Mouse (Mus musculus) liver, embryonic 15.5 days (tissue): ENCODE results near the gene Dhx8. TPM values are rescaled to one million over a fixed set of nuclear protein-coding genes. Genes with fewer than 3 reads are reported as not detected.

Experiments used
- ATAC-seq: fragments of 200-750 bp; cut with Nextera tagmentation; 2 replicates; pipeline ENCODE4 v1.8.0; 2017; ENCODE audit warnings: moderate number of reproducible peaks, mild to moderate bottlenecking, moderate library complexity; ENCODE audit not compliant: insufficient read depth
- H3K27ac ChIP-seq: fragments of 300-500 bp; sonication (generic); replicated peaks from 2 replicates; pipeline ENCODE4 v1.5.1; 2015; ENCODE audit warnings: mild to moderate bottlenecking, inconsistent platforms
- H3K27me3 ChIP-seq: fragments of 300-500 bp; sonication (generic); 2 replicates; pipeline ENCODE4 v1.6.1; 2015; ENCODE audit warnings: mild to moderate bottlenecking, inconsistent platforms
- H3K36me3 ChIP-seq: fragments of 300-500 bp; sonication (generic); replicated peaks from 2 replicates; pipeline ENCODE4 v1.6.1; 2015; ENCODE audit warnings: moderate library complexity, mild to moderate bottlenecking, inconsistent platforms
- H3K4me1 ChIP-seq: fragments of 300-500 bp; sonication (generic); replicated peaks from 2 replicates; pipeline ENCODE4 v1.6.1; 2015; ENCODE audit warnings: inconsistent platforms
- H3K4me2 ChIP-seq: fragments of 300-500 bp; sonication (generic); 2 replicates; pipeline ENCODE4 v1.6.1; 2015; ENCODE audit warnings: moderate library complexity, mild to moderate bottlenecking, inconsistent platforms
- H3K4me3 ChIP-seq: fragments of 300-500 bp; sonication (generic); replicated peaks from 2 replicates; pipeline ENCODE4 v1.5.1; 2015; ENCODE audit warnings: mild to moderate bottlenecking, inconsistent platforms
- H3K9ac ChIP-seq: fragments of 300-500 bp; sonication (generic); 2 replicates; pipeline ENCODE4 v1.6.1; 2015; ENCODE audit warnings: moderate library complexity, mild to moderate bottlenecking, inconsistent platforms
- H3K9me3 ChIP-seq: fragments of 300-500 bp; sonication (generic); replicated peaks from 2 replicates; pipeline ENCODE4 v1.6.1; 2016; ENCODE audit warnings: inconsistent platforms
- WGBS: fragments of 180-500 bp; shearing (Covaris S2); methylation state at CpG from one replicate; pipeline ENCODE4 v1.1.7; 2015; ENCODE audit warnings: mixed read lengths; ENCODE audit not compliant: insufficient replicate concordance; 5-methylcytosine and 5-hydroxymethylcytosine counted together
- polyA plus RNA-seq: library from polyadenylated mRNA; unstranded; fragments of >200 nt; fragmentation: Nextera tagmentation; extraction: Ambion mirVana; gene quantifications from 2 replicates; pipeline ENCODE4 v1.2.1, GENCODE M21; 2015

Gene Dhx8
- polyA plus RNA-seq, result 14.1 and 14.8 TPM in 2 replicates

DNA sequence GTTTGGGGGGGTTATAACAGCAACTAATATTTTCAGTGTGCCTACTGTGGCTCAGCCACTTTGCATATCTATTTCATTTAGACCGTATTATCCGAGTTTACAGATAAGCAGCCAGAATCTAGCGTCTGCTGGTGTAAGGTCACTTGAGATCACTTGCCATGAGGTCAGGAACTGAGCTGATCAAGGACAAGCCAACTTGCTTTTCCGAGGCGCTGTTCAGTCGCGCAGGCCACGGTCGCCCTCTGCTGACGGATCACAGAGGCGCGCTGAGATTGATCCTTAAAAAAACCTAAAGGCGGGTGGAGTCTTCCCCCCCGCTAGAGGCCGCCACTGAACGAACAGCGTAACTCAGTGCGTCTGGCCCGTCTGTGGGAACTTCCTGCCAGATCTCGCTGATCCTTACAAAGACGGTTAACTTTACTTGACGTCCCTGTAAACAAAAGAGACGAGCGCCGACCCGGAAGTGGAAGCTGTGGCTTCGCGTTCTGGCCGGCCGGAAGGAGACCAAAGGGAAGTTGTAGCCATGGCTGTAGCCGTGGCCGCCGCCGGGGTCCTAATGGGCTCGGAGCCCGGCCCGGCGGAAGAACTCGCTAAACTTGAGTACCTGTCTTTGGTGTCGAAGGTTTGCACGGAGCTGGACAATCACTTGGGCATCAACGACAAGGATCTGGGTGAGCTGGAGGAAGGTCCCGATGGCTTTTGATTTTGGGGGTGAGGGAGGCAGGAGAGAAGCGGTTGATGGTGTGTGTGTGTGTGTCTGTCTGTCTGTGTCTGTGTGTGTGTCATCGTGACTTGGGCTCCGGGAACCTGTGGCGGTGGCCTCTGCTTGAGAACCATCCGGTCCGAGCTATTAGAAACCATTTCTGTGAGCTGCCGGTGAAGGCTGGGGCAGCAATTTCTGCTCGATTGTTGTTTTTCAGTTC is at the start of gene Dhx8:
Dhx8 (plus strand) TSS at position 402 of the 923 bp plus-strand sequence.
- H3K4me2 ChIP-seq, result peak within 1 kb of the TSS; percentile 78
- under 1% methylated on average over 51 of the region's 51 CpGs for WGBS
- peak within 1 kb of the TSS; percentile 82 for H3K9ac ChIP-seq
- no peaks in the 10 kb centered on the region for H3K27me3 ChIP-seq
- peak within 1 kb of the TSS; percentile 85 for H3K27ac ChIP-seq
- H3K4me3 ChIP-seq, result peak within 1 kb of the TSS; percentile 91
- H3K4me1 ChIP-seq, result peaks cover 17% of the 10 kb centered on the region
- peak; percentile 97 for ATAC-seq
- H3K36me3 ChIP-seq, result peaks cover 35% of the 10 kb centered on the region
- H3K9me3 ChIP-seq, result no peaks in the 10 kb centered on the region

DNA sequence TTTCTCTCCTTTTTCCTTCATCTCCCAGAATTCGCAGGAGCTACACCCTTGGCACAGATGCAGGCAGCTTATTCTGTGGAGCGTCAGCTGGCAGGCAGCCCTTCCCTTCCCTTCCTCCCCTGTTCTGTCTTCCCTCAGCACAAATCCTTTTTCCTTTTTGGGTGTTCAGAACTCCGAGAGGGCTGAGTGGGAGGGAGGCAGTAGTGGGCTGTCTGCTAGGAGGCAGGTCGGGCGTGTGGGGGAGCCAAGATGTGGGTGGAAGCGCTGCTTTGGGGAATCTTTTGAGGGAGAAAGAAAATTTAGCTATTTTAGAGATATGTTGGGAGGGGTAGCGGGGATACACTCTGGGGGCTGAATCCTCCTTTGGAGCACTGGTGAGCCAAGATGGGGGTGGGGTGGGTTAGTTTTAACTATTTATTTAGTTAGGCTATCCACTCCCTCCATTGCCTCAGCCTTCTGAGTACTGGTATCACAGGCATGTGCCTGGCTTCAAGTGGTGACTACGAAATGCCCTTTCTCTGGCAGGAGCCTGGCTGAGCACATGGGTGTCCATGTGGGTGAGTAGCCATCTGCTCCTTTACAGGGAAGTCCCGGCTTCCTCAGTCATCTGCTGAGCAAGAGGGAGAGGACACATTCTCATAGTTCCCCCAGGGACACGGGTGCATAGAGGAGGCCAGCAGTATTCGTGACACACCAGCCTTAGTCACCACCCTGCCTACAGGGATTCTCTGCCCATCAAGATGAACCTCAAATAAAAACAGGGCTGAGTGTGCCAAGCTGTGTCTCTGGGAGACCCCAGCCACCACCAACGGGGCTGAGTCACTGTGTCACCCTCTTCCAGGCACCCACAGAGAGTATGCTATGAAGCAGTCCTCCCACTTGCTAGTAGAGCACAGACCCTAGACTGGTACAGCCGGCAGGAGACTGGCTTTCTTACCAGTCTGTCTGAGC is 45.1 kb upstream of the Dhx8 start:
- Histone ChIP-seq H3K36me3 (no peaks in the 10 kb centered on the region), H3K27ac (no peak overlapping the region), H3K27me3 (peaks cover 4% of the 10 kb centered on the region; the same call in 1 of the 2 replicates), H3K4me3 (no peak overlapping the region), H3K9me3 (no peaks in the 10 kb centered on the region), H3K4me1 (no peaks in the 10 kb centered on the region), H3K4me2 (no peak overlapping the region), H3K9ac (no peak overlapping the region)
- WGBS, result 55% methylated on average over 13 of the region's 13 CpGs
- ATAC-seq, result no peak

DNA sequence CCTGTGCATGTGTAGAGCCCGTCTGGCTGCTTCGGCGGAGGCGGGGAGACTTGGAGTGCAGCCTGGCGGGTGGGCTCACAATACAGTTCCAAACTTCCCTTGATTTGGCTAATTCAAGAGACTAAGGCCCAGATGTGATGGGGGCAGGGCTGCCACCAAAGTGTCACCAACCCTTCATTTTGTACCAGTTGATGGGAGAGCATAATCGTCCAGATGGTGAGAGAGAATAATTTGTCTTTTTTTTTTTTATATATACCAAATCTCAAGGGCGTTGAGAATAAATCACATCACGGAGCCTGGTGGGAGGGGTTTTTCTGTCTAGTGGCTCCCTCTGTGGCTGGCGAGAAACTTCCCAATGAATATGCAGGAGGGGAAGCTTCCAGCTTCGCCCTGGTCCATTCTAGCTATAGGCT is 43.0 kb upstream of the Dhx8 start:
- peaks cover 4% of the 10 kb centered on the region; the same call in 1 of the 2 replicates for H3K27me3 ChIP-seq
- no peak overlapping the region for H3K4me2 ChIP-seq
- WGBS, result 65% methylated on average over 10 of the region's 10 CpGs
- no peak overlapping the region for H3K4me3 ChIP-seq
- no peak for ATAC-seq
- H3K27ac ChIP-seq, result no peak overlapping the region
- H3K9ac ChIP-seq, result no peak overlapping the region
- H3K36me3 ChIP-seq, result no peaks in the 10 kb centered on the region
- no peaks in the 10 kb centered on the region for H3K9me3 ChIP-seq
- no peaks in the 10 kb centered on the region for H3K4me1 ChIP-seq

DNA sequence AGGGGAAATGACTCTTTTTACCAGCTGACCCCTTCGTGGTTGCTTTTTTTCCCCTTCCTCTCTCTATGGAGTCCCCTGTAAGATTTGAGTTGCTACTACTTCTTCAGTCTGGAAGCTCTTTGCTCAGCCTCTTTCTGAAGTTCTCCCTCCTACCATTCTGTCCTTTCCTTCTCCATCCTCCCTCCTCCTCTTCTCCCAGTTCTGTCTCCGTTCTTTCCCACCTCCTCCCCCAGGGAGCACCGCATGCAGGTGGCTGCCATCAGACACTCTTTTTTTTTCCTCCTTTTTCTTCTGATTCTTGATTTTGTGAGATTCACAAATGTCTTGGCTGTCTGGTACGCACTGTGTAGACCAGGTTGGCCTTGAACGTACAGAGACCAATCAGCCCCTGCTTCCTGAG is 42.4 kb upstream of the Dhx8 start:
- no peak overlapping the region for H3K9ac ChIP-seq
- H3K27ac ChIP-seq, result no peak overlapping the region
- H3K4me1 ChIP-seq, result peaks cover 3% of the 10 kb centered on the region; the same call in 1 of the 2 replicates
- no peaks in the 10 kb centered on the region for H3K9me3 ChIP-seq
- ATAC-seq, result no peak
- H3K27me3 ChIP-seq, result peaks cover 4% of the 10 kb centered on the region; the same call in 1 of the 2 replicates
- no peaks in the 10 kb centered on the region for H3K36me3 ChIP-seq
- no peak overlapping the region for H3K4me2 ChIP-seq
- no peak overlapping the region for H3K4me3 ChIP-seq
- 60% methylated on average over 5 of the region's 5 CpGs for WGBS

DNA sequence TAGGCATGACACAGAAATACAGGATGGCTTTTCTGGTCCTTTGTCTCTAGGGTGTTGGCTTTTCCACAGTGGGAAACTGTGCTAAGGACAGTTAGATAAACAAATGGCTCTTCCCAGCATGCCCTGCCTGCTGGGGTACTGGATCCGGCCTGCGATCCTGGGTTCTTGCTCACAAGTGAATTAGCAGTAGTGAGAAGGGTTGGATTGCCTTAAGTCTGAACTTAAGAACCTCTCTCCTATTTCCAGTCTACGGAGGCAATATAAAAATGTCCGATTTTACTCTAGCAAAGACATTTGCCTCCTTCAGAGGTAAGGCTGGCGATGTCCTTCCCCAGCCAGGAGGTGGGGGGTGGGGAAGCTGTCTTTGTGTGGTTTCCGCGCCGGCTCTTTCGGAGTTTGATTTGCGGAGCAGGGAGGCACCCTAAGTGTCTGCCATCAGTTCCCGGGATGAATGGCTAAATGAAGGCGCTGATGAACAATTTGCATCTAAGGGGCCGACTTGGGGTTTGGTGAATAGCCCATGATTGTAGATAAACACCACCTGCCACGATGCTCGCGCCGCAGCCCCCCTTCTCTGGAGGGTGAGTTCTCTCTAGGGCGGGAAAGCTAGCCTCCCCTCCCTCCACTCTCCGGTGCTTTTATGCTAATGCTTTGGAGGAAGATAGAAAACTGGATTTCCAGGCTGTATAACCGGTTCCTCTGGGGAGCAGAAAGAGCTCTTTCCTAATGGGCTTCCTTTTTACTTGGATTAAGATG is 36.6 kb upstream of the Dhx8 start:
- peak overlapping the region; percentile 33; the same call in 1 of the 2 replicates for H3K9ac ChIP-seq
- WGBS, result 6% methylated on average over 20 of the region's 20 CpGs
- peak overlapping the region; percentile 27 for H3K4me3 ChIP-seq
- no peaks in the 10 kb centered on the region for H3K36me3 ChIP-seq
- 0 out of 2 replicates have a peak overlapping the region, but pooled peaks have one; percentile 30 for H3K27ac ChIP-seq
- no peaks in the 10 kb centered on the region for H3K27me3 ChIP-seq
- no peak for ATAC-seq
- H3K4me2 ChIP-seq, result peak overlapping the region; percentile 60
- H3K9me3 ChIP-seq, result no peaks in the 10 kb centered on the region
- peaks cover 40% of the 10 kb centered on the region for H3K4me1 ChIP-seq

DNA sequence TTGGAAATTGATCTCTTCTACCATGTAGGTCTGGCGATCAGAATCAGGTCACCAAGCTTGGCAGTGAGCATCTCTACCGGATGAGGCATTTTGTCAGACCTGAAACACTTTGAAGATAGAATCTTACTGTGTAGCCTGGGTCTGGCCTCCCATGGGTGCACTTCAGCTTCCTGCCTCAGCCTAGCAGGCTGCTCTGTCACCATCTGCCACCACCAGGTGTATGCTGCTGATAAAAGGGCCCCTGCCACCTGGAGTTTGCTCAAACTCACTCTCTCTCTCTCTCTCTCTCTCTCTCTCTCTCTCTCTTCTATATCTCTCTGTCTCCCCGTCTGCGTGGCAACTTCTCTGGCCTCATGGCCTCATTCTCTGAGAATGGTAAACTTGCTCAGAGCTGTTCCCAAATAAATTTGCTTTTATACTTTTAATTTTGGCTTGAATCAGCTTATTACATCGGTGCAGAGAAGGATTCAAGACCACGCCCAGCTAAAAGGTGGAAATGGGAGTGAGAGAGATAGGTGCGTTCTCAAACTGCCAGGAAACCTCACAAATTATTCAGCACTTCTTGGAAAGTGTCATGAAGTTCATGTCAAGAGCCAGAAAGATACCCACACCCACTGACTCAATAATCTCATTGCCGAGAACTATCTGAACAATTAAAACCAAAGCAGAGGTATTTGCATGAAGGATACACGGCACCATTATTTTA is 35.4 kb upstream of the Dhx8 start:
- Histone ChIP-seq H3K27ac (peak overlapping the region; percentile 56), H3K27me3 (no peaks in the 10 kb centered on the region), H3K9ac (no peak overlapping the region), H3K4me3 (no peak overlapping the region), H3K9me3 (no peaks in the 10 kb centered on the region), H3K36me3 (no peaks in the 10 kb centered on the region), H3K4me1 (peaks cover 40% of the 10 kb centered on the region), H3K4me2 (peak overlapping the region; percentile 60)
- peak; percentile 87 for ATAC-seq
- 29% methylated on average over 9 of the region's 9 CpGs for WGBS

DNA sequence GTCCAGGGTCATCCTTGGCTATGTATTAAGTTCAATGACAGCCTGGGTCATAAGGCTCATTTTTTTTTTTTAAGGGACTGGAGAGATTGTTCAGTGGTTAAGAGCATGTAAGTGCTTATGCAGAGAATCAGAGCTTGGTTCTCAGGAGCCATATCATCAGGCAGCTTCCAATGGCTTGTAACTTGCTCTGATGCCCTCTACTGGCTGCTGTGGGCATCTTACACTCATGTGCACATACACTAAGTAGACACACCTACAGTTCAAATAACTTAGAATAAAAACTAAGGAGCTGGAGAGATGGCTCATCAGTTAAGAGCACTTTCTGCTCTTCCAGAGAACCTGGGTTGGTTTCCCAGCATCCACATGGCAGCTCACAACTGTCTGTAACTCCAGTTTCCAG is 34.6 kb upstream of the Dhx8 start:
- H3K27ac ChIP-seq, result peak overlapping the region; percentile 56; the same call in 1 of the 2 replicates
- ATAC-seq, result no peak
- H3K27me3 ChIP-seq, result no peaks in the 10 kb centered on the region
- peaks cover 40% of the 10 kb centered on the region for H3K4me1 ChIP-seq
- no peak overlapping the region for H3K9ac ChIP-seq
- H3K9me3 ChIP-seq, result no peaks in the 10 kb centered on the region
- H3K36me3 ChIP-seq, result no peaks in the 10 kb centered on the region
- H3K4me2 ChIP-seq, result no peak overlapping the region
- no peak overlapping the region for H3K4me3 ChIP-seq

DNA sequence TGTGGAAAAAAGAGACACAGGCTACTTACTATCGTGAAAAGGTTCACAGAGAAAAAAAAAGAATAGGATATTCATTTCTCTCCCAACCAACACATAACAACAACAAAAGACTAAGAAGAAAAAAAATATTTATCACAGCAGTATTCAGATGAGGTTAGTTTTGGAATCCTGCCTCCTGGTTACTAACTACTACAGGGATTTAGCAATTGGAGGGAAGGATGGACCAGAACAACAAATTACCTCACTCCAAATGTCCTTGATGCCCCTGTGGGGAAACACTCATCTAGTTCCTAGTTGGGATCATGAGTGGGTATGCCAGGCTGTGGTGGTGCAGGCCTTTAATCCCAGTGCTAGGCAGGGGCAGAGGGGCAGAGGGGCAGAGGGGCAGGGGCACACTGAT is 33.2 kb upstream of the Dhx8 start:
- no peak for ATAC-seq
- Histone ChIP-seq H3K27ac (no peak overlapping the region), H3K4me3 (no peak overlapping the region), H3K27me3 (no peaks in the 10 kb centered on the region), H3K9me3 (no peaks in the 10 kb centered on the region), H3K4me1 (peaks cover 40% of the 10 kb centered on the region), H3K36me3 (no peaks in the 10 kb centered on the region), H3K4me2 (no peak overlapping the region), H3K9ac (no peak overlapping the region)
- WGBS, result 70% methylated on average over 1 of the region's 1 CpGs

DNA sequence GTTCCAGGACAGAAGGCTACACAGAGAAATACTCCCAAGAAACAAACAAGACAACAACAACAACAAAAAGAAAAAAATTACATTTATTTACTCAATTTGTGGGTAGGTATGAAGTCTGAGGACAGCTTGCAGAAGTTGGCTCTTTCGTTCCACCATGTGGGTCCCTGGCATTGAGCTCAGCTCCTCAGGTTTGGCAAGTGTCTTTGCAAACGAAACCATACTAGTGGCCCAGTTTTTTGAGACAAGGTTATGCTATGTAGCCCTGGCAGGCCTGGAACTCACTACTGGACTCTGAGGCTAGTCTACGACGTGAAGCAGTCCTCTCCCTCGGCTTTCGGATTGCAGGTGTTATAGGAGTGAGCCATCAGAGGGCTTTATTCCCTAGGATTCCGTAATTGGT is 32.7 kb upstream of the Dhx8 start:
- WGBS, result 56% methylated on average over 7 of the region's 7 CpGs
- no peak overlapping the region for H3K9ac ChIP-seq
- H3K4me3 ChIP-seq, result no peak overlapping the region
- no peak overlapping the region for H3K27ac ChIP-seq
- no peaks in the 10 kb centered on the region for H3K9me3 ChIP-seq
- peaks cover 40% of the 10 kb centered on the region for H3K4me1 ChIP-seq
- no peaks in the 10 kb centered on the region; the same call in 1 of the 2 replicates for H3K27me3 ChIP-seq
- no peaks in the 10 kb centered on the region for H3K36me3 ChIP-seq
- H3K4me2 ChIP-seq, result no peak overlapping the region
- no peak for ATAC-seq

DNA sequence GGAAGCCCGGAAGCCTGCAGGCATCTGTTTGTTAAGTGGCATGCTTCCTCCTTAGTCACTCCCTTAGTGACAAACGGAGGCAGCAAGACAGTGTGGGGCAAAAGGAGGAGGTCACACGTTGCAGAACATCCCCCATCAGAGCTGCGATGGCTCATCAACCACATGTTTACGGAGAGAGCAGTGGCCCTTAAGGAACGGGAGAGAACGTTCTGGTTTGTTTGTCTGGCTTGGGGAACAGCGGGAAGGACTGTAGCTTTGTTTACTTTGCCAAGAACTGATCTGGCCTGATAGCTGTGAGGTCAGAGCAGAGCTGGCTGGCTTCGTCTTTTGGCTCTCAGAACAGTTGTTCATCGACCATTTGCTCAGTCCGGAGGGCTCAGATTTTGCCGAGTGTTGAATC is 32.3 kb upstream of the Dhx8 start:
- Histone ChIP-seq H3K4me3 (no peak overlapping the region), H3K27ac (no peak overlapping the region; the same call in 1 of the 2 replicates), H3K36me3 (no peaks in the 10 kb centered on the region), H3K4me2 (no peak overlapping the region), H3K9me3 (no peaks in the 10 kb centered on the region), H3K4me1 (peaks cover 35% of the 10 kb centered on the region), H3K9ac (no peak overlapping the region), H3K27me3 (no peaks in the 10 kb centered on the region; the same call in 1 of the 2 replicates)
- 28% methylated on average over 12 of the region's 12 CpGs for WGBS
- ATAC-seq, result no peak
